Mouse (Mus musculus) embryonic stem cell, embryonic (primary cell): ENCODE data around the gene Dchs2.

Experiments
- CTCF ChIA-PET, 4 experiments: fragments of 300-600 bp in 2 of 4; fragments of 350-600 bp in 2 of 4; sonication (Branson Sonifier 250); formaldehyde crosslinking; loops; one replicate each; lab custom pipeline; 2022; ENCODE audit warnings: inconsistent platforms in 2 of 4; lab: Charles Lee
- POLR2A ChIA-PET, 4 experiments: fragments of 300-600 bp in 2 of 4; fragments of 350-600 bp in 2 of 4; sonication (Branson Sonifier 250); formaldehyde crosslinking; loops; one replicate each; lab custom pipeline; 2022; ENCODE audit warnings: antibody characterized with exemption in 4 of 4, inconsistent platforms in 1 of 4; lab: Charles Lee

Gene Dchs2

GRCm38 (mm10) chr3:83138820-83139219 is 11.1 kb downstream of the Dchs2 start:
- ChIA-PET CTCF (interaction anchor here in 1 of 4 experiments (0.6 kb wide), 1 partner anchor 70 kb away, joined by 4 read pairs; no protein-coding TSS in a partner anchor), POLR2A (no interaction called here)

GRCm38 (mm10) chr3:83145610-83146009 is 17.9 kb downstream of the Dchs2 start:
- CTCF ChIA-PET: no interaction called here
- POLR2A ChIA-PET: no interaction called here

DNA sequence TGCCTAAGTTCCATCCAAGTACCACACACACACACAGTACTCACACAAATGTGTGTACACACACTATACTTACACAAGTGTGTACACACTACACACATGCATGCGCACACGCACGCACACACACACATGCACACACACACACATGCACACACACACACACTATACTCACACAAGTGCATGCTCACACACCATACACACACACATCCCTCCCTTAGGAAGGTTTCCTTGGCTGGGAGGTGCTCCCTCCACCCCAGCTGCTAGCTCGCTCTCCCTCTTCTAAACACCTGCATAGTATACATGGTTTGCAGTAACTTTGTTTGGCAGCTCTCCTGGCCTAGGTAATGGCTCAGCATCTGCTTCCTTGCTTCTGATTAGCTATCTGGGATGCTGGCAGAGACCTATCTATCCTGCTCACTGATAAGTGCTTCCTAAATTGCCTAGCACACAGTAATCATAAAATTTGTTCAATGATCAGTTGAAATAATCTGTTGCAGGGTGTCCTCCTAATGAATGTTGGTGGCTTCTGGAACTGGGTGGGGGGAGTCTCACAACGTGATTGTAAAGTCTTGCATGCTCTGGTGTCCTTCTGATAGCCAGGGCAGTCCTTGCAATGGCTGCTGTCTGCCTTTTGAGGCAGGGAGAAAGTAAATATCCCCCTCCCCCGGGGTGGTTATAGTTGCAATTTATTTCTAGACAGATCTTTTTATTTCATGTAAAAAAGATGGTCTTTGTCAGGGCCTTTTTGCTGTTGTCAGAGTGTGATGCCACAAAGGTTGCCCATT is 19.7 kb downstream of the Dchs2 start:
- CTCF ChIA-PET: no interaction called here
- POLR2A ChIA-PET: no interaction called here

- POLR2A ChIA-PET: no interaction called here
These were observed 20.3 kb downstream of the Dchs2 start for GRCm38 (mm10) chr3:83148055-83148447.

DNA sequence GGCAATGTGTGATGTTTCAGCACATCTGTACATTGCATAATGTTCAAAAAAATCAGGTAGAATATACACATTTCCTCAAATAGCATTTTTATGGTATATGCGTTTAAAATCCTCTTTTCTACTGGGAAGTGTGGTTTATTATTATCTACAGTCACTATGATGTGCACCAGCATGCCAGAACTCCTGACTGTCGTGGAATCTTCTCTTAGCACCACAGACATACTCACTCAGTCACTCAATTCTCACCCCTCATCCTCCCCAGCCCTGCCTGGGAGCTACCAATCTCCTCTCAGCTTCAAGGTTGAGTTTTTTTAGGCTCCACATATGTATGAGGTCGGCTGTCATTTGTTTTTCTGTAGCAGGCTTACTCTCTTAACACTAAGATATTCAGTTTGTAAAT is 20.8 kb downstream of the Dchs2 start:
- CTCF ChIA-PET: no interaction called here
- POLR2A ChIA-PET: no interaction called here

More at GRCm38 (mm10) chr3:83148055-83148447, 20.3 kb downstream of the Dchs2 start:
- CTCF ChIA-PET: no interaction called here

- POLR2A ChIA-PET: no interaction called here
- CTCF ChIA-PET: interaction anchor here in 1 of 4 experiments (0.7 kb wide), 1 partner anchor 1012 kb away, joined by 3 read pairs; no protein-coding TSS in a partner anchor
These were observed 27.9 kb downstream of the Dchs2 start for GRCm38 (mm10) chr3:83155600-83155999.

- ChIA-PET CTCF (no interaction called here), POLR2A (no interaction called here)
These were observed 28.4 kb downstream of the Dchs2 start for GRCm38 (mm10) chr3:83156165-83156564.

DNA sequence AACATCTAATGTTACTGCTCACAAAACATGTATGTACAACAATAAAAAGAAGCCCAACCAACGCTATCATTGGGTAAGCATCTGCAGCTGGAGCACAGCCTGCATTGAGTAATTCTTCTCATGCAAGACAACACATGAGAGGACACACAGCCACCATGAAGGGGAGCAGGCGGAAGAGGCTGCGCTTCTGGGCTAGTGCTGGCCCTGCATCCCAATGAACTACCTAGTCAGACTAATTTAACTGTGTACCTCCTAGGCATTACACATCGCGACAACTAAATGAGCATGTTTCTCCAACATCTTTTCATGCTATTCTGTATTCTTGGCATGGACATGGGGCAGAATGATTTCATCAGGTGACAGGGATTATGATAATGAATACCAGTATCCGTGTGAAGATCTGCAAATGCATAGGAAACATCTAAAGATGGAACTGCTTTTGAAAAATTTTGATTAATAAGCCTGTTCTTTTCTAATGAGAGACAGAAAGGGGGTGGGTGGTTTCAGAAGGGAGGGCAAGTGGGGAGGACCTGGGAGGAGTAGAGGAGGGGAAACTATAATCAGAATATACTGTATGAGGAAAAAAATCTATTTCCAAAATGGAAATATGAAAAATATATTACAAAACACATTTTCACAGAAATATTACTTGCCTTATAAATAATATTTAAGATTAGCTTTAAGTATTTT is 33.9 kb downstream of the Dchs2 start:
- ChIA-PET CTCF (no interaction called here), POLR2A (no interaction called here)

DNA sequence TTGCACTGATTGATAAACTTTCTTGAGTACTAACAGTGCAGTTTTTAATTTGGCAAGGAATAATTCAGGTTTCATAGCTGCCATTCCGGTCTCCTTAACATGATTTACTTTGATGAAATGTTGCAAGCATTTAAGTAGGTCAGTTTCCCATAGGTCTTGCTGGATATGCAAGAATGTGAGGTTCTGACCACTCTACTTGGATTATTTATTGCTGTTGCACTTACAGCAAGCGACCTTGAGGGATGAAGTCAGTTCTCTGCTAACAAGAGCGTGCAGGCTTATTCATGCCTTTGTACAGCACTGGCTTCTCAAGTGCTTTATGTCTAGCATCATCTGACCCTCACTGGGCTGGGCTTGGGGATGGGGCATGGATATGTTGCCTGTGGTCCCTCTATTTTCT is 35.9 kb downstream of the Dchs2 start:
- CTCF ChIA-PET: no interaction called here
- POLR2A ChIA-PET: no interaction called here

DNA sequence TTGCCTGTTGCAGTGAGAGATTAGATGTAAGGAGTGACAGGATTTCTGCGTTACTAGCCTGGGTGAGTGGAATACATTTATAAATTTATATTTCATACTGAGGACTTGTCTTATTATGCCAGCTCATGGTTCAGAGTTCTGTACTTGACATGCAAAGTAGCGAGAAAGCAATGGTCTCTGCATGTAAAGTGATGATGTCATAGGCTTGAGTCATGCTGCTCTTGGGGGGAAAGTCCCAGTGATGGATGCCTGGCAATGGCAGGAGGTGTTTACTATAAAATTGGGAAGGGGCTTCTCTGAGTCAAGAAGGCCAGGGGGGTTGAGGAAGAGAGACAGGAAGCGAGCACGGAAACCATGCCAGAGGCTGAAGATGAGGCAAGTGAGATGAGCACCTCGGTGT is 57.8 kb downstream of the Dchs2 start:
- POLR2A ChIA-PET: no interaction called here
- CTCF ChIA-PET: no interaction called here

- POLR2A ChIA-PET: no interaction called here
These were observed 63.5 kb downstream of the Dchs2 start for GRCm38 (mm10) chr3:83191271-83191670.

GRCm38 (mm10) chr3:83192401-83192800 is 64.7 kb downstream of the Dchs2 start:
- POLR2A ChIA-PET: no interaction called here

More at GRCm38 (mm10) chr3:83191271-83191670, 63.5 kb downstream of the Dchs2 start:
- CTCF ChIA-PET: no interaction called here

GRCm38 (mm10) chr3:83194911-83195310 is 67.2 kb downstream of the Dchs2 start:
- ChIA-PET CTCF (no interaction called here), POLR2A (no interaction called here)

More at GRCm38 (mm10) chr3:83192401-83192800, 64.7 kb downstream of the Dchs2 start:
- CTCF ChIA-PET: no interaction called here

DNA sequence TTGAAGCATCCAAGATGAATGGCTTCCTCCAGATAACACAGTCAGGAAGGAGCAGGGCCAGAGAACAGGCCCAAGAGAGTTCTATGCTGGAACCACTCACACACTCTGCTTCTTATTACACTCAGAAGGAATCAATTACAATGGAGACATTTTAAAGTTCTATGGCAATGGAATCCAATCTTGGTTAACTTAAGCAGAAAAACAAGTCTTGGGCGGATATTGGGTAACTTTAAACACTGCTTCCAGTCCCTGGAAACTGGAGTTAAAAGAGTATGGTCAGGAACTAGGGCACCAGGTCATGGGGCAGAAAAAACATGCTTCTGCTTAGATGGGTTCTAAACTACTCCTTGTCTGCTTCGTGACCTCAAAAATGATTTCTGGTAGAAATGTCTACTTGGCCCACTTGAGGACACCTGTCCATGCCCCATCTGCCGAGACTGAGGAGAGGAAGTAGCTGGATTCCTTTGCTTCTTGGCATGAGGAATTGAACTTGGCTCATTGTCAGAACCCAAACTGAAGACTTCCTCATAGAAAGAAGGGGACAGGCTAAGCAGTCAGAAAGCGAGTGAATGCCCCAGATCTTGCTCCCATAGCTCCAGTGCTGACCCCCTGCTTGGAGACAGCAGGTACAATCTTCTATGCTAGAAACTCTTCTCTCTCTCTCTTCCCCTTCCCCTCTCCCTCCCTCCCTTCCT is 73.7 kb downstream of the Dchs2 start:
- CTCF ChIA-PET: no interaction called here

DNA sequence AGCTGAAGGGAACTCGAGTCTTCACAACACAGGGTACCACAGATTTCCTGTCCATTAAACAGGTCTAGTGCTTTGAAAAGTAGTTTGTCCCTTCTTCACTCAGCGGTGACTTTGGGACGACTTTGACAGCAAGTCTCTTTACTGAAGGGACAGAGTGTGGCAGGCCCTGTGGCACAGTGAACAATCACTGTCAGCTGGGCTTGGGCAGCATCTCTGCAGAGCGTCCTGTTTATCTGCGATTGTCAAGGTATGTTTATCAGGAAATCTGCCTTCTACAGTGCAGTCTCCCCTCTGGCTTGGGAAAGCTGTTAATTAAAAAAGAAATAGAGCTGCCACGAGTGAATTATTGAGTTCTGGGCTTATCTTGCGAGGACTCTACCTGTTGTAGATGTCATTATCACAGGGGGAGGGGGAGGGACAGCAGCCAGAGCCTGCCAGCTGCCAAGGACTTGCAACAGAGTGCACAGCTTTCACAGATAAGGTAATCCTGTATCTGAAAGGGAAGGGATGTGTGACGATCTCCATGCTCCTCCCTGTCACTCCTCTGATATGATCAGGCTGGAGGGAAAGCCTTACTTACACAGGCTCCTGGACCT is 77.4 kb downstream of the Dchs2 start:
- ChIA-PET CTCF (no interaction called here), POLR2A (no interaction called here)

More for the DNA sequence above, 73.7 kb downstream of the Dchs2 start:
- POLR2A ChIA-PET: no interaction called here

GRCm38 (mm10) chr3:83209646-83210045 is 81.9 kb downstream of the Dchs2 start:
- ChIA-PET CTCF (interaction anchor here in 1 of 4 experiments (0.6 to 1.0 kb wide), 2 partner anchors 71 to 100 kb away, joined by 3 to 4 read pairs; no protein-coding TSS in a partner anchor), POLR2A (no interaction called here)

DNA sequence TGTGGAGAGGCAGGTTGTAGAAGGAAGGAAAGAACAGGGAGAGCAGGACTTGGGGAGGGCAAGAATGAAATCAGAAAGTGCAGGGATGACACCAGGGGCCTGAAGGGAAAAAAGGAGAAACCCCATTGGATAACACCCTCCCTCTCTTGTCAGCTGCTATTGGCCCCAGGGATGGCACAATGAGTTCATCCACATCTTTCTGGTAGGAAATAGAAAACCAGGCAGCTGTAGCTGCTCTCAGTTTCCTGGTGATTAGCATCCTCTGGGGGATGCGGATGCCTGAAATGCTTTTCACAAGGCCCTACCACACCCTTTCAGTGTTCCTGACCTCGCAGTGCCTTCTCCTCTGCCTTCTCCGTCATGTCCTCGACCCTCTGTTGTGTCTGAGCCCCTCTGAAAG is 82.5 kb downstream of the Dchs2 start:
- ChIA-PET CTCF (interaction anchor here in 1 of 4 experiments (1.0 kb wide), 1 partner anchor 100 kb away, joined by 3 read pairs; no protein-coding TSS in a partner anchor), POLR2A (no interaction called here)

GRCm38 (mm10) chr3:83211939-83212338 is 84.2 kb downstream of the Dchs2 start:
- ChIA-PET CTCF (no interaction called here), POLR2A (no interaction called here)

DNA sequence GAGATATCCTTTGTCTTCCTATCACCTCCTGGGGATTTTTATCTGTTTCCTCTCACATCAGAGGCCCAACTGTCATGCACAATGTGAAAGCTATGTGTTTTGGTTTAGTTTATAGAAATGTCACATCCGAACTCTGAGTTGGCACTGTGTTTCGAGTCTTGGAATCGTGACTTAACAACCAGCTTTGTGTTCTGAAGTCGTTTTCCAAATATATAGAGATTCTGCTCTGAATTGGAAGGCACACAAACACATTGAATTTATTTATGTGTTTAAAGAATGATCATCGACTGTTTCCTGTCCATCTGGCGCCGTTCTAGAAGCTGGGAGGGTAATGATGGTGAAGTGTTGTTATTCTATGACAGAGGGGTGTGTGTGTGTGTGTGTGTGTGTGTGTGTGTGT is 84.8 kb downstream of the Dchs2 start:
- POLR2A ChIA-PET: no interaction called here
- CTCF ChIA-PET: no interaction called here

DNA sequence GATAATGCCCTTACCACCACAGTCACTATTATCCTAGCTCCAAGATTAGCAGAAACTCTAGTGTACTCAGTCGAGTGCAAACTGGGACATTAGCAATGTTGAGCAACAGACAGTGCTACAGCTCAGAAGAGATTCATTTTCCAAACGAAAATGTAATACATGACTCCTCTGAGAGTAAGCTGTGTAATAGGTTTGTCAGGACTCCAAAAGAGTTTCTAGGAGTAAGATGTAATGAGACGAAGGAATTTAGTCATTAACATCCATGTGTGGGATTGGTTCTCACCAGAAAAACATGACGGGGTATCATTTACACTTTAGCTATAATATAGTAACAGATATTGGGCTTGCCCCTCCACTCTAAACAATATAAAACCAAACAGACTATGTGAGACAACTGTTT is 90.3 kb downstream of the Dchs2 start:
- ChIA-PET POLR2A (no interaction called here), CTCF (no interaction called here)
